In genomic region chr6:28692659-28693058, GRCm38 (mm10) we compare ENCODE assay signal across 17 mouse cellular contexts.
A peak's percentile ranks its signal among the peaks of the same experiment; 100 is the strongest.
DNase-seq lines count a peak whose midpoint lies in the region; ATAC-seq and TF ChIP-seq lines count a peak whose summit lies in the region.
"Had no signal": no experiment of that assay in that cellular context is flagged by ENCODE, and none has a peak within 500 bp of the region (broad histone marks: within the 10 kb centered on the region; RNA-seq: fewer than 3 reads in every experiment).

No protein-coding gene starts in this region.

- no peaks in the 10 kb centered on the region for H3K9me3 ChIP-seq in forebrain, embryonic 16.5 days (ENCODE audit: control insufficient read depth, low read length)
- H3K9me3 ChIP-seq in forebrain, embryonic 11.5 days (ENCODE audit: control insufficient read depth, low read length) = no peaks in the 10 kb centered on the region
- H3K9me3 ChIP-seq: embryonic facial prominence, embryonic 10.5 days; embryonic facial prominence, embryonic 12.5 days had no signal

- TF ChIP-seq CTCF in layer of hippocampus, adult 2 months (conservative IDR thresholded peaks at IDR 0.05) = no peak
- TF ChIP-seq CTCF in brain, embryonic 14.5 days (IDR thresholded peaks at IDR 0.05; ENCODE audit: borderline replicate concordance, extremely low read depth, insufficient read depth, insufficient read length) = no peak

- no peak for TF ChIP-seq POLR2A in brain, embryonic 14.5 days (IDR thresholded peaks at IDR 0.05; ENCODE audit: borderline replicate concordance, extremely low read depth, insufficient read depth, insufficient read length, poor library complexity, severe bottlenecking)

- no peak overlapping the region for H3K9ac ChIP-seq in forebrain, embryonic 16.5 days (replicated peaks; ENCODE audit: low read depth, low read length)
- H3K9ac ChIP-seq in forebrain, embryonic 11.5 days (ENCODE audit: low read length) = no peak overlapping the region
- H3K9ac ChIP-seq: embryonic facial prominence, embryonic 12.5 days had no signal

- no peaks in the 10 kb centered on the region for H3K27me3 ChIP-seq in forebrain, embryonic 16.5 days (replicated peaks; ENCODE audit: control insufficient read depth, insufficient read depth, low read length)
- no peaks in the 10 kb centered on the region for H3K27me3 ChIP-seq in forebrain, embryonic 11.5 days (ENCODE audit: control insufficient read depth, insufficient read depth, low read length)
- H3K27me3 ChIP-seq: embryonic facial prominence, embryonic 12.5 days had no signal

- no peaks in the 10 kb centered on the region for H3K36me3 ChIP-seq in forebrain, embryonic 16.5 days (ENCODE audit: control insufficient read depth, insufficient read depth)
- H3K36me3 ChIP-seq in forebrain, embryonic 11.5 days (ENCODE audit: control insufficient read depth, insufficient read depth, low read length) = no peaks in the 10 kb centered on the region

- peak overlapping the region; percentile 53; the same call in 1 of the 2 replicates for H3K27ac ChIP-seq in forebrain, embryonic 16.5 days (ENCODE audit: low read length)
- no peak overlapping the region for H3K27ac ChIP-seq in forebrain, embryonic 11.5 days (ENCODE audit: low read depth, low read length)
- H3K27ac ChIP-seq in layer of hippocampus, adult 2 months = peak overlapping the region; percentile 16; the same call in 1 of the 2 replicates
- H3K27ac ChIP-seq: embryonic facial prominence, embryonic 10.5 days; embryonic facial prominence, embryonic 12.5 days had no signal

- H3K4me3 ChIP-seq in forebrain, embryonic 16.5 days (replicated peaks; ENCODE audit: low read length) = no peak overlapping the region
- no peak overlapping the region for H3K4me3 ChIP-seq in forebrain, embryonic 11.5 days (ENCODE audit: low read depth, low read length)
- no peak overlapping the region for H3K4me3 ChIP-seq in layer of hippocampus, adult 2 months
- H3K4me3 ChIP-seq: embryonic facial prominence, embryonic 10.5 days; embryonic facial prominence, embryonic 12.5 days had no signal

- peak; percentile 67 for ATAC-seq in forebrain, embryonic 16.5 days
- ATAC-seq in forebrain, embryonic 11.5 days (replicated peaks; ENCODE audit: low FRiP score) = no peak
- ATAC-seq: forebrain, embryonic 14.5 days had no signal

- DNase-seq in forebrain, embryonic 11.5 days (ENCODE audit: low spot score) = no peak
- no peak for DNase-seq in layer of hippocampus, adult 2 months (ENCODE audit: low spot score in 2 of 2)
- no peak for DNase-seq in layer of hippocampus, adult 11-12 months (ENCODE audit: low spot score)
- DNase-seq in brain, embryonic 14.5 days (ENCODE audit: low read depth) = peak; percentile 42
- DNase-seq in kidney, postnatal 36 days = no peak
- DNase-seq: adrenal gland, adult 2 months; adrenal gland, postnatal 10 days; adrenal gland, postnatal 25 days; cerebellum, adult 11-12 months; cerebellum, adult 2 months; cerebellum, adult 9-10 months; cerebellum, postnatal 10 days; cerebellum, postnatal 25 days had no signal

- no peak overlapping the region for H3K4me2 ChIP-seq in forebrain, embryonic 16.5 days (ENCODE audit: low read length)
- H3K4me2 ChIP-seq in forebrain, embryonic 11.5 days (ENCODE audit: low read depth, low read length, severe bottlenecking) = no peak overlapping the region
- H3K4me2 ChIP-seq: embryonic facial prominence, embryonic 12.5 days had no signal

- H3K4me1 ChIP-seq in forebrain, embryonic 16.5 days (replicated peaks; ENCODE audit: control insufficient read depth, insufficient read depth, low read length) = 0 out of 2 replicates have a peak, but pooled peaks cover 8% of the 10 kb centered on the region
- no peaks in the 10 kb centered on the region for H3K4me1 ChIP-seq in forebrain, embryonic 11.5 days (replicated peaks; ENCODE audit: control insufficient read depth, insufficient read depth, low read length)
- H3K4me1 ChIP-seq: embryonic facial prominence, embryonic 10.5 days had no signal
